Mouse (Mus musculus) lung, embryonic 14.5 days (tissue): ENCODE measurements around the gene Nab1. TPM values are rescaled to one million over a fixed set of nuclear protein-coding genes. Genes with fewer than 3 reads are reported as not detected.

Experiments
- ATAC-seq: fragments of 200-750 bp; cut with Nextera tagmentation; 2 replicates; pipeline ENCODE4 v1.8.0; 2017; ENCODE audit warnings: mild to moderate bottlenecking, moderate TSS enrichment, moderate library complexity; ENCODE audit not compliant: insufficient read depth
- DNase-seq: peaks from one replicate; pipeline ENCODE4 v3.0.0-alpha.2; 2015
- H3K27ac ChIP-seq: fragments of 300-500 bp; sonication (generic); 2 replicates; pipeline ENCODE4 v1.5.1; 2014; ENCODE audit warnings: low read depth, mild to moderate bottlenecking, moderate library complexity
- H3K27me3 ChIP-seq: fragments of 300-500 bp; sonication (generic); 2 replicates; pipeline ENCODE4 v1.6.1; 2014; ENCODE audit warnings: low read length, control low read depth; ENCODE audit not compliant: insufficient read depth
- H3K36me3 ChIP-seq: fragments of 300-500 bp; sonication (generic); 2 replicates; pipeline ENCODE4 v1.6.1; 2014; ENCODE audit warnings: control low read depth; ENCODE audit not compliant: insufficient read depth
- H3K4me1 ChIP-seq: fragments of 300-500 bp; sonication (generic); 2 replicates; pipeline ENCODE4 v1.6.1; 2014; ENCODE audit warnings: antibody characterized with exemption, control low read depth; ENCODE audit not compliant: insufficient read depth
- H3K4me2 ChIP-seq: fragments of 300-500 bp; sonication (generic); 2 replicates; pipeline ENCODE4 v1.6.1; 2014; ENCODE audit warnings: mild to moderate bottlenecking
- H3K4me3 ChIP-seq: fragments of 300-500 bp; sonication (generic); 2 replicates; pipeline ENCODE4 v1.5.1; 2014; ENCODE audit warnings: low read depth, low read length
- H3K9ac ChIP-seq: fragments of 300-500 bp; sonication (generic); 2 replicates; pipeline ENCODE4 v1.6.1; 2014
- H3K9me3 ChIP-seq: fragments of 300-500 bp; sonication (generic); 2 replicates; pipeline ENCODE4 v1.6.1; 2016; ENCODE audit warnings: low read depth, low read length, control low read depth
- CTCF ChIP-seq: IDR thresholded peaks from 2 replicates; pipeline ENCODE4 v1.5.1; 2016; ENCODE audit warnings: antibody characterized with exemption, low read depth
- WGBS: fragments of 180-500 bp; shearing (Covaris S2); extraction: QIAGEN DNeasy Blood & Tissue Kit; methylation state at CpG from one replicate; pipeline ENCODE4 v1.1.7; 2014; 5-methylcytosine and 5-hydroxymethylcytosine counted together
- polyA plus RNA-seq: library from polyadenylated mRNA; unstranded; fragments of >200 nt; fragmentation: Nextera tagmentation; extraction: Ambion mirVana; gene quantifications from 2 replicates; pipeline ENCODE4 v1.2.1, GENCODE M21; 2014

Gene Nab1
- polyA plus RNA-seq, 1 experiment from 2014 or later, result 25.7 TPM

GRCm38 (mm10) chr1:52463305-52463704 lies 37.2 kb downstream of the Nab1 start:
- ATAC-seq, result no peak
- no peak for DNase-seq
- no peaks in the 10 kb centered on the region for H3K9me3 ChIP-seq
- WGBS, result 75% methylated on average over 6 of the region's 6 CpGs
- no peak for TF ChIP-seq CTCF
- no peak overlapping the region for H3K9ac ChIP-seq
- H3K4me3 ChIP-seq, result no peak overlapping the region
- no peak overlapping the region for H3K4me2 ChIP-seq
- H3K36me3 ChIP-seq, result peaks cover 26% of the 10 kb centered on the region; the same call in 1 of the 2 replicates
- no peaks in the 10 kb centered on the region for H3K27me3 ChIP-seq
- H3K27ac ChIP-seq, result no peak overlapping the region
- H3K4me1 ChIP-seq, result no peaks in the 10 kb centered on the region

- peaks cover 6% of the 10 kb centered on the region; the same call in 1 of the 2 replicates for H3K36me3 ChIP-seq
- 48% methylated on average over 7 of the region's 7 CpGs for WGBS
- no peaks in the 10 kb centered on the region for H3K4me1 ChIP-seq
- no peaks in the 10 kb centered on the region for H3K27me3 ChIP-seq
- DNase-seq (no peak), ATAC-seq (no peak)
- no peak overlapping the region for H3K4me3 ChIP-seq
- H3K27ac ChIP-seq, result no peak overlapping the region
- no peak overlapping the region for H3K9ac ChIP-seq
- TF ChIP-seq CTCF, result no peak
- H3K4me2 ChIP-seq, result no peak overlapping the region
- H3K9me3 ChIP-seq, result no peaks in the 10 kb centered on the region
Measured at GRCm38 (mm10) chr1:52456571-52456970, 43.9 kb downstream of the Nab1 start.

DNA sequence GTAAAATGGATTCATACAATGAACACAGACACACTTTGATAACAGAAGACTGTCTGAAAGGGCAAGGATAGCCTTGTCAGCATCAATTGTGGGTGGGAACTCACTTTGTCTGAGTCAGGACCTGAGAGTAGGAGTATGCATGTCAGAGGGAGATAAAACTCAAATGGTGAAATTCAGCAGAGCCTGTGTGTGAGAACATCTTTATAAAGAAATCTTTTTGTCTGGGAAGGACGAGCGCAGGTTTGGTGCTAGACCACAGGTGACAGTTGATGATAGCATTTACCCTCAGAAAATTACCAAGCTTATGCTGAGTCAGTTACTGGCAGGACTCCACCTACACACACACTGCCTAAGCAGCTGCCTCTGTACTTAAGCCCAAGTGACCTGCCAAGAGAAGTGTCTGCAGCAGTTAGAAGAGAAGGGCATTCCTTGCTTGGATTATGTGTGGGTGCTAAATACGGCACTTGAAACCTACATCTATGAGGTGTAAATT lies 45.9 kb downstream of the Nab1 start:
- no peaks in the 10 kb centered on the region for H3K36me3 ChIP-seq
- no peaks in the 10 kb centered on the region for H3K27me3 ChIP-seq
- no peak overlapping the region for H3K27ac ChIP-seq
- DNase-seq, result no peak
- no peak overlapping the region for H3K4me2 ChIP-seq
- no peak overlapping the region for H3K4me3 ChIP-seq
- no peak for ATAC-seq
- TF ChIP-seq CTCF, result no peak
- H3K4me1 ChIP-seq, result no peaks in the 10 kb centered on the region
- H3K9ac ChIP-seq, result no peak overlapping the region
- WGBS, result 70% methylated on average over 3 of the region's 3 CpGs
- no peaks in the 10 kb centered on the region for H3K9me3 ChIP-seq

GRCm38 (mm10) chr1:52451360-52451759 lies 49.1 kb downstream of the Nab1 start:
- H3K27ac ChIP-seq, result no peak overlapping the region
- H3K27me3 ChIP-seq, result no peaks in the 10 kb centered on the region
- DNase-seq, result no peak
- no peak overlapping the region for H3K4me3 ChIP-seq
- TF ChIP-seq CTCF, result no peak
- no peak overlapping the region for H3K9ac ChIP-seq
- no peaks in the 10 kb centered on the region for H3K9me3 ChIP-seq
- no peaks in the 10 kb centered on the region for H3K36me3 ChIP-seq
- no peak overlapping the region for H3K4me2 ChIP-seq
- no peak for ATAC-seq
- H3K4me1 ChIP-seq, result no peaks in the 10 kb centered on the region
- 68% methylated on average over 1 of the region's 1 CpGs for WGBS

GRCm38 (mm10) chr1:52435856-52436255 lies 64.6 kb downstream of the Nab1 start:
- DNase-seq, result no peak
- no peak for ATAC-seq
- Histone ChIP-seq H3K27me3 (no peaks in the 10 kb centered on the region), H3K9me3 (no peaks in the 10 kb centered on the region), H3K27ac (no peak overlapping the region), H3K4me1 (no peaks in the 10 kb centered on the region), H3K36me3 (no peaks in the 10 kb centered on the region), H3K9ac (no peak overlapping the region), H3K4me2 (no peak overlapping the region), H3K4me3 (no peak overlapping the region)
- 57% methylated on average over 6 of the region's 6 CpGs for WGBS
- no peak for TF ChIP-seq CTCF

- no peaks in the 10 kb centered on the region for H3K36me3 ChIP-seq
- no peak overlapping the region for H3K9ac ChIP-seq
- H3K4me3 ChIP-seq, result no peak overlapping the region
- H3K9me3 ChIP-seq, result no peaks in the 10 kb centered on the region
- DNase-seq (no peak), ATAC-seq (no peak)
- H3K4me2 ChIP-seq, result no peak overlapping the region
- H3K27me3 ChIP-seq, result no peaks in the 10 kb centered on the region
- TF ChIP-seq CTCF, result no peak
- H3K4me1 ChIP-seq, result no peaks in the 10 kb centered on the region
- H3K27ac ChIP-seq, result no peak overlapping the region
- 71% methylated on average over 4 of the region's 4 CpGs for WGBS
Measured at GRCm38 (mm10) chr1:52434085-52434484, 66.4 kb downstream of the Nab1 start.

DNA sequence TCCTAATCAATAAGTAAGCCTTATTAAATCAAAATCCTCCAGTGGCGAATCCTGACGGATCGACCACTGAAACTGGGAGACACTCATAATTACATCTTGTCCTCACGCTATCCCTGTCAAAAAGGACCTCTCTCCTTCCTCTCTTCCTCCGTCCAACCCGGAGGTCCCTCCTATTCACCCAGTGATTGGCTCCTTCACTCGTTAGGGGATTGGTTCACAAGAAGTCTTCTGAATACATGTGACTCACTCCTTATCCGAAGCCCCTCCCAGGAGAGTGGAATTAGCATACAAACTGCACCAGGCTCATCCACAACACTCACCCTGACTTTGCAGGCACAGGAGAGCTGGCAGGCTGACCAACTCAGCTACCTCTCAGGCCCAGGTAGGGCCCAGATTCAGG lies 68.7 kb downstream of the Nab1 start:
- Histone ChIP-seq H3K27me3 (no peaks in the 10 kb centered on the region), H3K4me1 (no peaks in the 10 kb centered on the region), H3K9me3 (no peaks in the 10 kb centered on the region), H3K27ac (no peak overlapping the region), H3K9ac (no peak overlapping the region), H3K4me3 (no peak overlapping the region), H3K36me3 (no peaks in the 10 kb centered on the region), H3K4me2 (no peak overlapping the region)
- ATAC-seq, result no peak
- no peak for DNase-seq
- 81% methylated on average over 8 of the region's 8 CpGs for WGBS
- no peak for TF ChIP-seq CTCF

DNA sequence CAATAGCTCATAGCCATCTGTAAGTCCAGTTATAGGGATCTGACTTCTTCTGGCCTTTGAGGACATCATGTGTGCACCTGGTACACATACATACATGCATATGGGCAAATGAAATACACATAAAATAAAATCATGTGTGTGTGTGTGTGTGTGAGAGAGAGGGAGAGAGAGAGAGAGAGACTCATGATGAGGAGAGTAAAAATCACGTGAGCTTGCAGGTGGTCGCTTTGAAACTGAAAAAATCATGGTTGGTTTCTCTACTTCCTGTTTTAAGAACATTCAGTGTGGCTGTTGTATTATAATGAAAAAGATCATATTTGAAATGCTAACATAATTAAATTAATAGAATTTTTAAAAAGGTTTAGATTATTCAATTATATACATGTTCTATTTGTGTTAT lies 69.9 kb downstream of the Nab1 start:
- Histone ChIP-seq H3K9ac (no peak overlapping the region), H3K4me2 (no peak overlapping the region), H3K4me1 (no peaks in the 10 kb centered on the region), H3K27ac (no peak overlapping the region), H3K4me3 (no peak overlapping the region), H3K36me3 (no peaks in the 10 kb centered on the region), H3K27me3 (no peaks in the 10 kb centered on the region), H3K9me3 (no peaks in the 10 kb centered on the region)
- TF ChIP-seq CTCF, result no peak
- DNase-seq, result no peak
- ATAC-seq, result no peak
- 81% methylated on average over 2 of the region's 2 CpGs for WGBS
